Mouse (Mus musculus) monocyte, adult 2 months (primary cell): ENCODE data around the gene Hist1h1c.
"Not testable (repeated sequence)": the region's sequence is repeated elsewhere in the genome, so short reads cannot be mapped to it uniquely, and the experiment has no call there.

ENCODE experiments used
- DNase-seq, 2 experiments: peaks; one replicate each; pipeline ENCODE4 v3.0.0; 2022; ENCODE audit warnings: low spot score in 2 of 2, low read depth in 1 of 2

Hist1h1c gene

DNA sequence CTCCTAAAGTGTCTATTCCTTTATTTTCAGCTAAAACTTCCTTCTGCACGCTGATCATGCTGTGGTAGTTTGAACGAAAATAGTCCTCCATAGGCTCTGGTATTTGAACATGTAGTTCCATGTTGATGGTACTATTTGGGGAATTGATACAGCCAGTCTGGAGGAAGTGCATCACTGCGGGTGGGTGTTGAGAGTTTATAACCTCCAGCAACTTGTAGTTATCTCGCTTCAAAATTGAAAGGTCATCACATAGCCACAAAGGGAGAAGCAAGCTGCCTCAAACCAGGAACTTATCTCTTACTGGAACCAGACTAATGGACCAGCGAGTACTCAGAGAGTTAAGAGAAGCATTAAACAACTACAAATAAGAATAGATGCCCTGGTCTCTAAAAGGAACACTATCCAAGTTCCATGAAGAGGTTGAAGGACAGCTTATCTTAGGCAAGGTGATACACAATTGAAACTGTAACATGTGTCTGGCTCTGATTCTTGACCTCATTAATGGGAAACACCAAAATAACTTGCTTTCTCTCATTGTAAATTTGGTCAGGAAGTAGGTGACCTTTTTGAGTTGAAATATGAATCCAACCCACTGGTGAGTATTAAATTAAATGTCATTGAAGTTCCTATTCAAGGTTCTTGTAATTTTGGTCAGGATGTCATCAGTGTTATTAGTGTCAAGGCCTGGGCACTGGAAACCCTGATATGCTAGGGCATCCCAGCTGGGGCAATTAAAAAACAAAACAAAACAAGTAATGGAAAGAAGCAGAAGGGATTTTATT lies 22.2 kb upstream of the Hist1h1c start:
- no peak for DNase-seq

DNA sequence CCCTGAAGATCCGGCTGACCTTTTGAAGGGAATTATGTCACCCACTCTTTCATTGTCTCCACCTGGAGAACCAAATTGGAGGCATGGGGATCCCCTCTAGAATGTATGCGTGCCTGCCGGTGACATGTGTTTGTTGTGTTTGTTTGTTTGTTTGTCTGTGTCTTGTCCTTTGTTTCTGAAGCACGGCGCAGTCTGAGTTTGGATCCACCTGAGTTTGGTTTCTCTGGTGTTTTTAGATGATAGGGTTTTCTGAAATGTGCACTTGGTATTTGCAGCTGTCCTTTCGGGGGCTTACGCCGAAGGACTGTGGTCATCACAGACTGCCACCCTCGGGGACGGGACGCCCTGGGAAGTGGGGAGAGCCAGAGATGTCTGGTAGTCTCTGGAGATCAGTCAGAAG lies 21.4 kb upstream of the Hist1h1c start:
- no peak for DNase-seq

DNA sequence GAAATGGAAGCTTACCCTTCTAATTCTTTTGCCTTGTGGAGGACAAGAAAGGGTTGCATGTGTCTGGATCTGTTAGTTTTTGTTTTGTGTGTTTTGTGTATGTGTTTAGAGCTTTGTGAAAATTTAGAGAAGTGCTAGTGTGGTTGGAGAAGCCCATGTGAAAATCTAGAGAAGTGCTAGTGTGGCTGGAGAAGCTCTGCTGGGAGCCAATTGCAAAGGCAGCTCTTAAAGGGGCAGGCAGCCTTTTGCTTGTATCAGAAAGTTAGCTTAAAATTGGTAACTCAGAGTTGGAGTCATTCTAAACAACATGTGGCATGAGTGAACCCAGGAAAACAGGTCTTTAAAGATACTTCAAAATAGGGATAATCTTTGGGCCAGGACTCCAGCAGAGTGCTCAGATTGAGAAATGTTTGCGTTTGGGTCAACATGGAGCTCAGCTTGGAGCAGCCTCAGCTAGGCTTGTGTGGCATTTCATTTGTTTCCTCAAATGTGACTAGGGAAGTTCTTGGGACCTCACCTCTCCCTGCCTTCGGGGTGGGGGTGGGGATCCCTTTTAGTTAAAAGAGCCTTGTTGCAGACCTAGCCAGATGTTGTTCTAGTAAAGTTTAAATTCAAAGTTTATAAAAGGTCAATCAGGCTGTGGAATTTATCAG lies 20.9 kb upstream of the Hist1h1c start:
- DNase-seq = not testable (repeated sequence)

DNA sequence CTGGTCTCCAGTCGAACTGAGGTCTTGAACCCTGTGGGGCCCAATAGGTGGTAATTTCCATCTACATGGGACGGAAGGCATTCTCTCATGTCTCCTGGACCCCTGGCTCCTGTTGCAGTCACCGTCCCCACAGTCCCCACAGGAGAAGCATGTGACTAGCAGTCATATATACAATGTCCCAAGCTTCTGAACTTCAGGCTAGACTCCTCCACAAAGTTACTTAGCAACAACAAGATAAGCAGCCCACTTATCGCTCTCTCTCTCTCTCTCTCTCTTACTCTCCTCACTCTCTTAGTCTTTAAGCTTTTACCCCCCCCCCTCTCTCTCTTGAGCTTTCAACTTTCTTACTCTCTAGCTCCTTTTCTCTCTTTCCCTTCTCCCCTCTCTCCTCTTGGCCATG lies 14.4 kb upstream of the Hist1h1c start:
- DNase-seq = no peak

DNA sequence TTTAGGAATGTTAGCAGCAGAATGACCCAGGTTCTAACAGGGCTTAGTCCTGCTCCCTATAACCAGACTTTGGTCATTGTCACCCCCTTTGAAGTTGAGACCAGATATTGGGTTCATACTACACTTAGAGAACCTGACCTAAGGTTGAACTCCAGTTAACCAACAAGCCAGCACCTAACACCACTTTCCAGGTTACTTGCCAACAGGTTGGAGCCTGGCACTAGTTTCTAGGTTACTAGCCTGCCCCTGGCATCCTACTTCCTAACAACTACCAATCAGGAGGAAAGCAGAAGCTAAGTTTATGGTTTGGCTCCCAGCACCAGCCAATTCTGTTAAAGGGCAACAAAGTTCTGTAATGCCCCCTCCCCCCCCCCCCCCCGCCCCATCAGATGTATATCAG lies 13.4 kb upstream of the Hist1h1c start:
- DNase-seq = no peak

DNA sequence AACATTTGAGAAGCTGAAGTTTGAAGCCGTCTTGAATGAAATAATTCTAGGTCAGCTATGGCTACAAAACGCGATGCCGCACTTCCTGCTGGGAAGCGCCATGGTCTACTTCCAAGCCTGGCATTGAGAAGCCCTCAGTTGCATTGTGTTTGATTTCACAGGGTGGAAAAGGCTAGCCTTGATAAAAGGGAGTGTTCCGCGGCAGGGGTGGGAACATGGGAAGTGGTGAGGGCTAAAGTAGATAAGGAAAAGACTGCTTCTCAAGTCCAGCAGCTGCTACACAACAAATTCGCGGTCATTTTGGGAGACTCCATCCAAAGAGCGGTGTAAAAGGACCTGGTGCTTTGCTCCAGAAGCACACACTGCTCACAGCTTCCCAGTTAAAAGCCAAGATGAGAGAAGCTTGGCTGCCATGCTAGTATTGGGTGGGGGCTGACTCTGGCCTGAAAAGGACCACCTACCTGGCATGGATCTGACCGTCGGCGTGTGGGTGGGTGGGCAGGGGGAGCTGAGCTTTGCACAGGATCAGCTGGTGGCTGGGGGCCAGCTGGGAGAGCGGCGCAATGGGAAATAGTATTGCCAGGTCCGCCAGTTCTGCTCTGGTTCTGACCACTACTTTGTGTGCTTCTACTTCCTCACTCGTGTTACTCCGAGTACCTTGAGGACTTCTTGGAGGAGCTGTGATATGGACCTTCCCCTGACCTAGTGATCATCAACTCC lies 10.0 kb upstream of the Hist1h1c start:
- DNase-seq = no peak

DNA sequence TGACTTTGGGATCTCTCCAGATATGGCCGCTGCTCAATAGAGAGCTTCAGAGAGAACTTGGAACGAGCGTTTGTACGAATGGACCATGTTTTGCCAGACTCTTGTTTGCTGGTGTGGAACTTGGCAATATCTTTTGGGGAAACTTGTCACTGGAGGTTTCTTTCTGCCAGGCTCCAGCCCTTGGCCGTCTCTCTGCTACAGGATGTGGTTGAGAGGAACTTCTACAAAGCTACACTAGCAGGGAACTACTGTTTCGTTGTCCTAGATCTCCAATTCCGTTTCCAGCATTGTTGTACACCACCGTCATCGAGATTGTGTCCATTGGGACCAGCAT lies 9.4 kb upstream of the Hist1h1c start:
- DNase-seq = no peak

DNA sequence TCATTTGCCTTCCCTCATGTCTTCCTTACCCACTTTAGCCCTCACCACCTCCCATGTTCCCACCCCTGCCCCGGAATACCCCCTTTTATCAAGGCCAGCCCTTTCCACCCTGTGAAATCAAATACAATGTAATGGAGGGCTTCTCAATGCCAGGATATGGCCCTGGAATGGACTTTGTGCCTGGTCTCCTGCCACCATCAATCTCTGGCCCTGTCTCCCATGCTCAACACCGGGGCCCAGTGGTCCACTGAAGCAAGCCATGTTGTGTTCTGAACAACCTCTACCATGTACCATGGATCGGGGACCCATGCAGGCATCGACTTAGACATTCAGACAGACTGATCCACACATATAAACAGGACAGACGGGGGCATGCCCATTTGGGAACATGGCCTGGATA lies 8.9 kb upstream of the Hist1h1c start:
- DNase-seq = no peak

DNA sequence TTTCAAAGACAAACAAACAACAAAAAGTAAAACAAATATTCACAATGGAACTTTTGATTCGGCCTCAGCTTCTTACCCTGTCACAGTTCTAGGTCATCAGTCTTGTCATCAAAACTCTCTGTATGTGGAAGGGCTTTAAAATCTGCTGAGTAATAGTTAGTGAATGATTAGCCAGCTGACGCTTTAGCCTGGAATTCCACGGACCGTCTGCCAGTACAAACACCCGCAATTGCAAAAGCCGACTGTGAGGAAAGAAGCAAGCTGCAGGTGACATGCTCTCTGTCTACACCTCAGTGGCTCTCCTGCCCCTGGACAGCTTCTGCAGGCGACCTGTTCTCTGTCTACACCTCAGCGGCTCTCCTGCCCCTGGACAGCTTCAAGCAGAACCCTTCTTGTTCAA lies 8.1 kb upstream of the Hist1h1c start:
- no peak for DNase-seq

DNA sequence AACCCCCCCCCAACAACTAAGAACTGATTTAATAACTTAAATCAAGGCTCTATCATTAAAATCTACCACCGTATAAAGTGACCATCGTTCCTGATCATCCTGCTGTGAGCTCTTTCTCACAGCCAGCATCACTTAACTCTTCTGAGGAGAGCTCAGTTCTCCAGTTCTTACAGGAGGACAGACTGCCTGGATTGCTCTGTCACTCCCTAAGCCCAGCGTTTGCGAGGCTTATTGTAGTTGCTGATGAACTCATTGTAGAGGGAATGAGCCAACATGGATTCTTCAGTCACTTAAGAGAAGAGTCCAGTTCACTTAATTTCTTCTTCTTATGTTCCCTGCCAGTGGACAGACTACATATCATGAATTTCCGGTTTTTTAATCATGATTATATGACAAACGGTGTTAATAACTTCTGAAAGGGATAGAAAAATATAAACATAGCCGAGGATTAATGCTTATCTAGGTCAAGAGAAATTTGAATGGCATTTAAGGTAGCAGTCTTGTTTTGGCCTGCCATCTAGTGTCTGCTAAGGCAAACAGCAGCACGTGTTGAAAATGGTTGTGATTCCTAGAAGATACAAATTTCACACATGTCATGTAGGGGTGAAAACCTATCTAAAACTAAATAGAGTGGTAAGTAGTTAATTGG lies 6.3 kb upstream of the Hist1h1c start:
- DNase-seq = no peak

DNA sequence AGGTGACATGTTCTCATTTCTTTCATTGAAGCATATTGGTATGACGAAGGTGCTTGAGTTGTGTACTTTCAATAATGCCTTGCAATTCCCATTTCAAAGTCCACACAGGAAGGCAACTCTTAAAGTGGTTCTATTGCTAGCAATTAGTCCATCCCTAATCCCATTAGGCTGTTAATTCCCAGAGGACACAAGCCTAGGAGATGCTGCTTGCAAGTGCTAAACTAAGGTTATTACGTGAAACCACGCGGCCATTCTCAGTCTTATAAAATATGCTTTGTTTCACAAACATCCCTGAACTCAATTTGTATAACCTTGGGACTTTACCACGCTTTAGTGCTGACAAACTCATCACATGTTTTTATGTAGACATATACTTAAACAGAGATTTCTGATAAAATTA lies 1.5 kb upstream of the Hist1h1c start:
- no peak for DNase-seq

DNA sequence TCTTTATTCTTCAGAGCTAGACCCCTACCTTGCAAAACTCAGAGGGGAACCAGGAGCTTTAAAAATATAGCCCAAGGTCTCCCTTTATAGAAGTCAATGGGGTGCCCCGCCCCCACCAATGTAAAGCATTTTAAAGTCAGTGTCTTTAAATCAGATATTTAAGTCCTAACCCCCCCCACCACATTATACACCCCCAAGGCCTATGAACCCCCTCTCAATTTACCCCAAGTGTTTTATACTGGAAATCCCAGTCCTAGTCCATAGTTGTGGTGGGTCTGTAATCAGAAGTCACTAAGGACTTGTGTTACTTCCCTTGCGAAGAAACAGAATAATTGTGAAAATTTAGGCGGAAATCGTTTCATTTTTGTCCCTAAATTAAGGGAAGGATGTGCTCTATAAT lies 567 bp upstream of the Hist1h1c start:
- DNase-seq = no peak

DNA sequence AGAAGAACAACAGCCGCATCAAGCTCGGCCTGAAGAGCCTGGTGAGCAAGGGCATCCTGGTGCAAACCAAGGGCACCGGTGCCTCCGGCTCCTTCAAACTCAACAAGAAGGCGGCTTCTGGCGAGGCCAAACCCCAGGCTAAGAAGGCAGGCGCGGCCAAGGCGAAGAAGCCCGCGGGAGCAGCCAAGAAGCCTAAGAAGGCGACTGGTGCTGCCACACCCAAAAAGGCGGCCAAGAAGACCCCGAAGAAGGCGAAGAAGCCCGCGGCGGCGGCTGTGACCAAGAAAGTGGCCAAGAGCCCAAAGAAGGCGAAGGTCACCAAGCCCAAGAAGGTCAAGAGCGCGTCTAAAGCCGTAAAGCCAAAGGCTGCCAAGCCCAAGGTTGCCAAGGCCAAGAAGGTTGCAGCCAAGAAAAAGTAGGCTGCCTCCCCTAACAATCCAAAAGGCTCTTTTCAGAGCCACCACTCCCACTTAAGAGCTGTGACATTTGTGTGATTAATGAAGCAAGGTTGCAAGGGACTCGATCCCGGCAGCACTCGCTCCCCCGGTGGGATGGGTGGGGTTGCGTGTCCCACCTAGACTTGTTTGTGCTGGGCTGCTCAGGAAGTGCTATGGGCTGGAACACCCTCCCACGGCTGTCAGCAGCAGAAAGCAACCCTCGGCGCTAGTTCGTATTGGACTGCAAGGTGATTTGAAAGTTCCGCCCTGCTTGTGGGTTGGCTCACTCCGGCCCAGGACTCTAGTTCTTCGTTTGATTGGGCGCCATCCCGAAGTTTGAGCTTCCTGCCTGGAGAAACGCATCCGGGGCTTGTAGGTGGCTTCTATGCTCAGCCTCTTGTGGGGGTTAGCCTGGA lies 687 bp downstream of the Hist1h1c start:
- peak; percentile 79 to 84 for DNase-seq

DNA sequence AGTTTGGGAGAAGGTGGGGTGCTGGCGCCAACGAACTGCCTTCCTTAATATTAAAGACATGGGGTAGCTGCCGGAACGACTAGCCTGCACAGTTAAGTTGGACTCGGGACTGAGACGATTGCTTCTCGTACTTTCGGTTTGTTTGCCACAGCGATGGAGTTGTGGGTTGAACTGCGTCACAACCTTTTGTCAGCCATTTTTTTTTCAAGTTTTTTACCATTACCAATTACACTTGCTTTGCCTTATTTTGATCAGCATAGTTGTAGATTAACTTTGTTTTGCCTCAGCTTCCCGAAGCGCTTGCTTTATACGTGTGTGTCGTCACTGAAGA lies 1.3 kb downstream of the Hist1h1c start:
- DNase-seq = no peak

DNA sequence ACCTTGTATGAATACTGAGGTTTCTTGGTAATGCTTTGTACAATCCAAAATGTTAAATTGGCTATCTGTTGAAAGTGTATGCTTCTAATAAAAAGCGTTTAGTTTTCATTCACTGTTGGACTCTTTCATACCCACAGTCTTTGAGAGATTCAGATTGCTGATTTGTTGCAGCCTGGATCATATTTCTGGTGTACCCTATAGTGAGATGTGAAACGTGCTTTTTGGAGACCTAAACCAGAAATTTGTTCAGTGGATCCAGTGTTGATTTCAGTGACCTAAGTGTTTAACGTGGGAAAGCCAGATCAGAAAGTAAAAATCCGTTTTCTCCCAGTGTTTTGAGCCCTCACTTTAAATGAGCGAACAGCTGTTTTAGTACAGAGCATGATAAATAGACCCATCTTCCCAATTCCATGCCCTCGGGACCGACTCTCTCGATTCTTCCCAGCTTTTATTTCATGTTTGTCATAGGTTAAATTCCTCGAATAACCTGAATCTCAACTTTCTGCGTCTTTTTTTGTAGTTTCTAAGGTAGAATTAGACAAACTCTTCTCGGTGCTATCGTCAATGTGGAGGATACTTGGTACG lies 1.7 kb downstream of the Hist1h1c start:
- DNase-seq = no peak

DNA sequence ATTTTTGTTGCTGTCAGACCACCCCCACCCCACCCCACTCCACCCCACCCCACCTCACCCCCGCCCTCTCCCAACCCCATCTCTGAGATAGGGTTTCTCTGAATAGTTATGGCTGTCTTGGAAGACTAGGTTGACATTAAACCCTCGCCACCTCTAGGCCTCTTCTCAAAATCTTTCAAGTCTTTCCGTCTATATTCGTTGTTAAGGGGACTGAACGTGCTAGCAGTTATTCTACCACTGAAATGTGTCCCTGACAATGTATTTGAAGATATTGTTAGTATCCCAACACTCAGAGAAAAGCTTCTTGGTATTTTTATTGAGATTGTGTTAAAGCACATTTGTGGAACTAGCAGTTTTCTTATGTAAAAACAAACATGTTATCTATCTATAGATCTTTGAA lies 2.3 kb downstream of the Hist1h1c start:
- DNase-seq = no peak

DNA sequence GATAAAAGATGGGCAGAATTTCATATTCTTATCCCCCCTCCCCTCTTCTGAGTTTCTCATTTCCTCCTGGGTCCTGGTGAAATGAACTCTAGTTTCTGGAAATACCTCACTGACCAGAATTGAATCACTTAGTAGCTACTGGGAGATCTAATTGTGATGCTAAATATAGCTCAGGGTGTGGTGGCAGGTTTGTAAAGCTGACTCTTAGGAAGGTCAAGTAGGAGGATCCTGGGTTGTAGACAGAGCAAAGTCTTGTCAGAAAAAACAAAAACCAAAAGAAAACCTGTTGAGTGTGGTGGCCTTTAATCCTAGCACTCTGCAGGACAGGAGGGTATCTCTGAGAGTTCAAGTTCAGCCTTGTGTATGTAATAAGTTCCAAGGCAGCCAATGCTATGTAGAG lies 3.4 kb downstream of the Hist1h1c start:
- DNase-seq = no peak

DNA sequence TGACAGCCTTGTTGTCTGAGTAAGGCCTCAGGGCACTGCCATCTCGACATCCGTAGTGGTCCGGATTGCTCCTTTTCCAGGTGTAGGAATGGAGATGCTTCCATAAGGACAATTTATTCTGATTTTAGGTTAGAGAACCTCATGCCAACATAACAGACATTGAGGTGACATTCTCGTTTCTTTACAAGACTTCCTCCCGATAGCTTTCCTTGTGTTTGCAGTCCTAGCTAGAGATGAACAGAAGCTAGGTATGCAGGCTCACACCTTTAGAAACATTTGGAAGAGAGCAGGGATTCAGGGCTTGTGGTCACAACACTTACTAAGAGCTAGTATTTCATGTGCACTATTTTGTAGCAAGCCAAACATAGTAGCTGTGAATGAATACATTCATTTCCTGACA lies 4.6 kb downstream of the Hist1h1c start:
- no peak for DNase-seq

DNA sequence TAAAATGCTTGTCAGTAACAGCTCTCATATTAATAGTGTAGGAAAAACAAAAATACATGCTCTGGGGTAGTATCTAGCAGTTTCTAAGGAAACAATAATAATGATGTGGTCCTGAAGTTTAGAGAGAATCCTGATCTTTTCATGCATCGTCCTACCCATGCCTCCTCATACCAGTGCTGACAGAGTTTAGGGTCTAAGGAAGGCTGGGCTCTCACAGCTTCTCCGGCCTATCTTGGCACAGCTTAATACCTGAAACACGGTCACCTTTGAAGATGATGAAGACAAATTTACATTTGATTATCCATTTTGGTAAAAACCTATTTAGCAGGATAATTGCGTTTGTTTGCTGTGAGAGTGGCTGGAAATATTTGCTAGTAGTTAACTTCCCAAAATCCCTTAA lies 5.4 kb downstream of the Hist1h1c start:
- no peak for DNase-seq

DNA sequence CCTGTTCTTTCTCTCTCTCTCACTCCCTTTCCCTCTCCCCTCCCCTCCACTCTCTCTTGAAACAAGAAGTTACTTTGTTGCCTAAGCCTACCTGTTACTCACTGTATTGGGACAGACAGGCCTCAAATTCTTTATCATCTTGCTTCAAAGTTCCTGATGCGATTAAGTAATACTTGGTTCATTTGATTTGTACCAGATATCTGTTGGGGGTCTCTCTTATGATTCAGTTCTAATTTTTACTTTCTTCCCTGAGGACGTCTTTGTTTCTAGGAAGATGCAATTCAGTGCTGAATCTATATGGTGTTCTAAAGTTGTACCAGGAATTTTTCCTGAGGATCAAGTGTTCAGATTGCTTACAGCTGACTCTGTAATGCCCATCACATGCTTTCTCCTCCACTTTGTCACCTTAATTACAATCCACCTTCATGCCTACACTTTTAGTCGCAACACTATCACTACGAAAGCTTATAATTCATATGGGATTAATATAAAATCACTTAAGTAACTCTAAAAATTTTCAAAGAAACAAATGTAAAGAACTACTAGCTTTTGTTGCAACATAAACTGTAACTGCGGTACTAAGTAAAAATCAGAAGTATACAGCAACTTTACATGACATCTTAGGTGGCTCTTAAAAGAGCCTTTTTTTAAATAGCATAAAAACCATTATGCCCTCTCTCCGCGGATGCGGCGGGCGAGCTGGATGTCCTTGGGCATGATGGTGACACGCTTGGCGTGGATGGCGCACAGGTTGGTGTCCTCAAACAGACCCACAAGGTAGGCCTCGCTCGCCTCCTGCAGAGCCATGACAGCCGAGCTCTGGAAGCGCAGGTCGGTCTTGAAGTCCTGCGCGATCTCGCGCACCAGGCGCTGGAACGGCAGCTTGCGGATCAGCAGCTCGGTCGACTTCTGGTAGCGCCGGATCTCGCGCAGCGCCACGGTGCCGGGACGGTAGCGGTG lies 6.1 kb downstream of the Hist1h1c start:
- DNase-seq = no peak
